Mouse (Mus musculus) erythroblast, embryonic 14.5 days (primary cell): ENCODE data around the gene Mylpf.

Source experiments
- GATA1 ChIP-seq: IDR thresholded peaks from 2 replicates; pipeline ENCODE4 v1.6.1; 2012; ENCODE audit warnings: low read length, inconsistent platforms, mixed read lengths
- TAL1 ChIP-seq: IDR thresholded peaks from 3 replicates; pipeline ENCODE4 v1.6.1; 2012; ENCODE audit warnings: low read length, inconsistent platforms, mixed read lengths

DNA sequence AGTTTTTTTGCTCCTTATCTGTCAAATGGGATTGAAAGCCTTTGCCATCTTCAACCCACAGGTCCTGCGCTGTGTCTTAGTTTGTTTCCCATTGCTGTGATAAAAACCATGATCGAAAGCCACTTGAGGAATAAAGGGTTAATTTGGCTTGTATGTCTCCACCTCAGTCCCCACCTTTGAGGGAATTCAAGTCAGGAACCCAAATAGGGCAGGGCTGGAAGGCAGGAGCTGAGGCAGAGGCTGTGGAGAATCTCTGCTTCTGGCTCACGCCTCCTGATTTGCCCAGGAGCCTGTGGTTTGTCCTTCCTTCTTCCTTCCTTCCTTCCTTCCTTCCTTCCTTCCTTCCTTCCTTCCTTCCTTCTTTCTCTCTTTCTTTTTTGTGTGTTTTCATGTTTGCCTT, 14.4 kb downstream of the Mylpf start:
- no peak for TF ChIP-seq GATA1
- no peak for TF ChIP-seq TAL1
